Mouse (Mus musculus): ENCODE results near the gene Cwf19l2. TPM values are rescaled to one million over a fixed set of nuclear protein-coding genes. Genes with fewer than 3 reads are reported as not detected.
"Not testable (repeated sequence)": the region's sequence is repeated elsewhere in the genome, so short reads cannot be mapped to it uniquely, and the experiment has no call there.

The Cwf19l2 gene
- 10.8 and 11.4 TPM in 2 replicates for polyA plus RNA-seq (2015; fragmentation: Nextera tagmentation; extraction: Ambion mirVana)

DNA sequence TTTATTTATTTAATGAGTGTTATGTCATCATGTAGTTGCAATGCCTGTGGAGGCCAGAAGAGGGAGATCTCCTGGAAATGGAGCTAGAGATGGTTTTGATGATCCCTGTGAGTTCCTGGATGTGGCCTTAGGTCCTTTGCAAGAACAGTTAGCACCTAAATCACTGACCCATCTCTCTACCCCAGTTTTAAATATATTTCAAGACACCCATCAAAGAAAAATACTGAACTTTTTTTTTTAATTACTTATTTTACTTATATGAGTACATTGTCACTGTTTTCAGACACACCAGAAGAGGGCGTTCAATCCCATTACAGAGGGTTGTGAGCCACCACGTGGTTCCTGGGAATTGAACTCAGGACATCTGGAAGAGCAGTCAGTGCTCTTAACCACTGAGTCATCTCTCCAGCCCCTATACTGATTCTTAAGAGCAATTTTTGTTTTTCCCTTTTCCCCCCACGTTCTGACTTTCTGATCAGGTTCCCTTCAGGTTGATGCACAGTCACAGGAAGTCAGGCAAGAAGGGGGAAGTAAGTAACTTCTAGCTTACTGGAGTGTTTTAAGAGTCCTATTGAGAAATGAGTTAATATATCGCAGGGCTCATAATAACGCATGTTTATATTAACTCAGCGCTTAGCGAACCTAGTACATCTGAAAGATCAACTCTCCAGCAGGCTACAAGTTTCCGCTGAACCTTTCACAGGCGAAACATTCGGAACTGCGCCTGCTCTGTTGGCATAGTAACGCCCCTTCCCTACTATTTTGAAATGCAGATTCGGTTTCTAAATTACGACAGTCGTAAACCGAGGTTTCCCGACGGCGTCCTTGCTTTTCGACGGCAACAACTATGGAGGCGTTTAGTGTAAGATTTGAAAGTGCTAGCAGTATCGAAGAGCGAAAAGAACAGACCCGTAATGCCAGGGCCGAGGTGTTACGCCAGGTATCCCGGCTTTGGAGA is at the start of gene Cwf19l2:
Gene Cwf19l2, plus strand, starts transcription at position 342 of the 958 bp plus-strand sequence.
- H3K9me3 ChIP-seq = no peaks in the 10 kb centered on the region
- under 1% methylated on average over 28 of the region's 28 CpGs for WGBS
- no peaks in the 10 kb centered on the region for H3K36me3 ChIP-seq
- no peaks in the 10 kb centered on the region for H3K27me3 ChIP-seq
- ATAC-seq (ENCODE audit: low read depth) = peak; percentile 96
- H3K4me1 ChIP-seq (replicated peaks) = peaks cover 15% of the 10 kb centered on the region; the same call in 1 of the 2 replicates
- peak within 1 kb of the TSS; percentile 77 for H3K9ac ChIP-seq
- H3K4me3 ChIP-seq = peak within 1 kb of the TSS; percentile 52
- peak within 1 kb of the TSS; percentile 69 for H3K4me2 ChIP-seq
- peak within 1 kb of the TSS; percentile 54 for H3K27ac ChIP-seq (replicated peaks)

DNA sequence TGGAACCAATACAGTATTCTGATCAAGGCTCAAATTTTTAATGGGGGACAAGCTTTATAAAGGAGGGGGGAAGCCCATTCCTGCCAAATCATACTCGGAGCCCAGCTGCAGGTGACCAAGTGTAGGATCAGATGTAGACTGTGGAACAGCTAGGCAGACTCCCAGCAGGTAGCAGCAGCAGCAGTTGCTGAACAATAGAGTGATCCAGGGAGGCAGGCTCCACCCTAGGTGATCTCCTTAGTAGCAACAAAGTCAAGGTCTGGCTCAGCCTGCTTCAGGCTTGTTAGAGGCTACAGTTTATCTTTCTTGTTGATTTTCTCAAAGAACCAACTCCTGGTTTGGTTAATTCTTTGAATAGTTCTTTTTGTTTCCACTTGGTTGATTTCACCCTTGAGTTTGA is 27.1 kb upstream of the Cwf19l2 start:
- H3K9ac ChIP-seq; H3K4me3 ChIP-seq; ATAC-seq (ENCODE audit: low read depth); H3K4me1 ChIP-seq (replicated peaks); H3K27me3 ChIP-seq; H3K27ac ChIP-seq (replicated peaks); H3K9me3 ChIP-seq; H3K4me2 ChIP-seq: not testable (repeated sequence)
- H3K36me3 ChIP-seq = peaks cover 36% of the 10 kb centered on the region
- WGBS = 52% methylated on average over 1 of the region's 1 CpGs

DNA sequence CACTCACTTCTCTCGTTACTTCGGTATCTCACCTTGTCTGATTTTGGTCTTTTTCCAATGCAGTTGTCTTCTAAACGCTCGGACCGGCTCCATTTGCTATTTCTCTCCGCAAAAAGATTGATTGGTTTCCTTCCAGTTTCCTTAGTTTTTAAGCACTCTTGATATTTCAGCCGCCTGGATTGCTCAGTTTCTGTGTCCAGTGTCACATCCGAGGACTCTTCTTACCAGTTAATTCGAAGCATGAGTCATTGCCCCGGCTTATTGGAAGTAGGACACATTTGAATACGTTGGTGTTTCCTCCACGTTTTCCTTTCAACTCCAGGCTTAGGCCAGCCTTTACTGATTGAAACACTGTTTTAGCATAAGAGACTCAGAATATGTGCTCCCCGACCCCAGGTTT is 980 bp downstream of the Cwf19l2 start:
- 3% methylated on average over 13 of the region's 13 CpGs for WGBS
- peak overlapping the region; percentile 69 for H3K4me2 ChIP-seq
- peaks cover 15% of the 10 kb centered on the region; the same call in 1 of the 2 replicates for H3K4me1 ChIP-seq (replicated peaks)
- no peaks in the 10 kb centered on the region for H3K27me3 ChIP-seq
- ATAC-seq (ENCODE audit: low read depth) = peak; percentile 54; the same call in 1 of the 2 replicates
- peak overlapping the region; percentile 52 for H3K4me3 ChIP-seq
- no peaks in the 10 kb centered on the region for H3K36me3 ChIP-seq
- H3K9me3 ChIP-seq = no peaks in the 10 kb centered on the region
- no peak overlapping the region for H3K27ac ChIP-seq (replicated peaks)
- peak overlapping the region; percentile 77 for H3K9ac ChIP-seq

DNA sequence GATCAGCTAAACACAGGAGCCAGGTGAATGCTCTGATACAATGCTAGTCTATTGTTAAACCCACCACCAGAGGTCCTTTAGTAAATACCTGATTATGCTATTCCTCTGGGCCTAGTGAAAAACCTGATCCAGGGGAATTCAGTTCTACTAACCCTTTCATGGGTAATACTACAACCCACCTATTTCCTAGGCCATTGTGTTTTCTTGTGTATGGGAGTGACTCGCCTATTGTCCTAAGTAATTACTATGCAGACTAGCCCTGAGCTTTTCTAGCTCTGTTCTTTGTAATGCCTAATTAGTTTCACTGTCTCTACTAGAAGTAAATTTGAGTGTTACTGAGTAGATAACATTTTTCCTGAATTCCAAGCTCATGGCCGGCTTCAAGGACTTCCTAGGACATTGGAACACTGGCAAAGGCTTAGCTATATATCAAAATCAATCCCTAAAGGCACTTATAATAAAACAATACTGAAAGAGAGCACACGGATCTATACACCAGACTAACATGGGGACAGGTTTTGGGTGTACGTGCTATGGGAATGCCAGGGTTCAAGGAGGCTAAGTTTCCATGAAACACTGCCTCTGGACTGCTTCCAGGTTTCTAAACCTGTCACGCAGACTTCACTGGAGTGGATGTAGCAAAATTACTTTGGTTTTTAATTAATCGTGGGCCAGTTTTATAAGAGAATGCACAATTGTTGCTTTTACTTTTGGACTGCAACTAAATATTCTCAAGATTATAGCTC is 36.3 kb downstream of the Cwf19l2 start:
- H3K27me3 ChIP-seq; H3K4me3 ChIP-seq; H3K9ac ChIP-seq; H3K9me3 ChIP-seq; H3K27ac ChIP-seq (replicated peaks); H3K36me3 ChIP-seq; ATAC-seq (ENCODE audit: low read depth); H3K4me1 ChIP-seq (replicated peaks); H3K4me2 ChIP-seq: not testable (repeated sequence)
- 82% methylated on average over 6 of the region's 6 CpGs for WGBS

DNA sequence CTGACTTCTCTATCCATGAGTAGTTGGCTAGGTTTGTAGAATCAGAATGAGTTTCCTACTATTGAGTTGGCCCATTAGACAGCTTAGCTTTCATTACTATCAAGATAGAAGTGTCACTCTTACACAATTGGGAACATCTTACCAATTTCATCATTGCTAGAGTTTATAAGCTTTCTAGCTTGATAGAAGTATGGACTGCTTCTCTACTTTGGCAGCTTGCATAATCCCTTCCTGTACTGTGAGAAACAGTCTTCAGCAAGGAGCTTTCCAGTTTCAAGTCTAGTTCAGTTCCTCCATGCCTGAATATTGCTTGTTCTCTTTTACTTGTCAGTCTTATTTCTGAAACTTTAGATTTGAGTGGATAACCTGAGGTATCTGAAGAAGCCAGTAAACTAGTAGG is 68.5 kb downstream of the Cwf19l2 start:
- H3K27me3 ChIP-seq = no peaks in the 10 kb centered on the region
- no peak for ATAC-seq (ENCODE audit: low read depth)

DNA sequence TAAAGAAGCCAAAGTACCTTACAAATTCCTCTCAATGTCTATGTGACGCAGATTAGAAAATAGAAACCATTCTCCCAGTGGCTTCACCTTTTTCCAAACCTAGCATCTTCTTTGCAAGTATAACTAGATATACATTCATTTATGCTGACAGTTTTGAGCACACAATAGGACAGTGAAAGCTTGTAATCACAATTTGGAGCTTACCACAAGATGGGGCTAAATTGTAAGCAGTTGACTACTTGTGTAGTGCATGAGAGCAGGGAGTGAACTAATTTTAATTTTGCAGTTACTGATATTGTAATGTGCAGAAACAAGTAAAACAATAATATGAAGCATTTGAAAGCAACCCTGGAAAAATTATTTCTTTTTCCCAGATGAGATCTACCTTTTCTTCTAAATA is 115.3 kb downstream of the Cwf19l2 start:
- ATAC-seq (ENCODE audit: low read depth) = no peak
- no peaks in the 10 kb centered on the region for H3K36me3 ChIP-seq
- H3K27ac ChIP-seq (replicated peaks) = no peak overlapping the region
- H3K9ac ChIP-seq = no peak overlapping the region
- no peak overlapping the region for H3K4me3 ChIP-seq
- no peaks in the 10 kb centered on the region for H3K9me3 ChIP-seq
- no peaks in the 10 kb centered on the region for H3K27me3 ChIP-seq
- WGBS = 95% methylated on average over 1 of the region's 1 CpGs
- no peaks in the 10 kb centered on the region for H3K4me1 ChIP-seq (replicated peaks)
- no peak overlapping the region for H3K4me2 ChIP-seq

More for the DNA sequence above, 68.5 kb downstream of the Cwf19l2 start:
- Histone ChIP-seq H3K4me1 (replicated peaks) (no peaks in the 10 kb centered on the region), H3K36me3 (peaks cover 20% of the 10 kb centered on the region), H3K4me2 (no peak overlapping the region), H3K9me3 (no peaks in the 10 kb centered on the region), H3K4me3 (no peak overlapping the region), H3K9ac (no peak overlapping the region), H3K27ac (replicated peaks) (no peak overlapping the region)

DNA sequence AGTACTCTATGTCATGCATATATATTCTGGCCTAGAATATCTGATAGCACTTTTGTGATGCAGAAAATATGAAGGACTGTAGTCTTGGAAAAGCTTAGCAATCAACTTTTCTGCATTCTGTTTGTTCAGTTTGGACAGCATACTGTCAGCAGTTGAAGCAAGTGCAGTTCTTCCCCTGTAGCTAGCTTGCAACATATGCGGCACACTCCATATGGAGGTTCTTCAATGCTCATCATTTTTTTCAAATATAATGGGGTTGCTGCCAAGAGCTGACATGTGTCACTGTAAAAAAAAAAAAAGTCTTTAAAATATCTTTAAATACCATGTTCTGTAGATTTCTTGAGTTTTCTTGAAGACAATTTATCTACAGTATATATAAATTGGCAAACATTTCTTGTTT is 115.8 kb downstream of the Cwf19l2 start:
- Histone ChIP-seq H3K9me3 (no peaks in the 10 kb centered on the region), H3K9ac (no peak overlapping the region), H3K36me3 (no peaks in the 10 kb centered on the region), H3K27me3 (no peaks in the 10 kb centered on the region), H3K4me1 (replicated peaks) (no peaks in the 10 kb centered on the region), H3K27ac (replicated peaks) (no peak overlapping the region), H3K4me2 (no peak overlapping the region), H3K4me3 (no peak overlapping the region)
- no peak for ATAC-seq (ENCODE audit: low read depth)
- 94% methylated on average over 1 of the region's 1 CpGs for WGBS

DNA sequence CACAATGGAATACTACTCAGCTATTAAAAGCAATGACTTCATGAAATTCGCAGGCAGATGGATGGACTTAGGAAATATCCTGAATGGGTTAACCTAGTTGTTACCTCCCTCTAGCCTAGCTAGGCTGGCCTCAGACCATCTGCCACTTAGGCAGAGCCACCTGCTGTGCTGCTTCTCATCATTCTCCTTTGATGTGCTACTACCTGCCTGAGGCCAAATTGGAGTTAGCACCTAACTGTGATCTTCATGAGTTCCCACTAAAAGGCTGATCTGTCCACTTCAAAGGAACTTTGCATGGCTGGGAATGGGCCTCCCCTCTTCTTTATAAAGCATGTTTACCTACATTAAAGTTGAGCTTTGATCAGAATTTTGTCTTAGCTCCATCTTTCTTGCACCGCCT is 117.6 kb downstream of the Cwf19l2 start:
- WGBS = 91% methylated on average over 2 of the region's 2 CpGs
- no peak overlapping the region for H3K9ac ChIP-seq
- no peaks in the 10 kb centered on the region for H3K27me3 ChIP-seq
- no peak overlapping the region for H3K4me2 ChIP-seq
- ATAC-seq (ENCODE audit: low read depth) = no peak
- no peaks in the 10 kb centered on the region for H3K36me3 ChIP-seq
- H3K9me3 ChIP-seq = no peaks in the 10 kb centered on the region
- no peaks in the 10 kb centered on the region for H3K4me1 ChIP-seq (replicated peaks)
- H3K4me3 ChIP-seq = no peak overlapping the region
- no peak overlapping the region for H3K27ac ChIP-seq (replicated peaks)

Other genes starting within 250 kb of the Cwf19l2 start
- 53.2 and 56.8 TPM in 2 replicates for gene Alkbh8, start 68.5 kb upstream of the Cwf19l2 start, polyA plus RNA-seq (2015; fragmentation: Nextera tagmentation; extraction: Ambion mirVana)
- gene Gucy1a2, start 129.2 kb downstream of the Cwf19l2 start, polyA plus RNA-seq (2015; fragmentation: Nextera tagmentation; extraction: Ambion mirVana) = 2.4 and 3.0 TPM in 2 replicates

All from neural tube, embryonic 13.5 days (tissue).